Mouse (Mus musculus) embryonic fibroblast, embryonic 13.5 days (primary cell): ENCODE measurements around the gene Abhd14a.

Source experiments
- CTCF ChIP-seq: IDR thresholded peaks from 2 replicates; pipeline ENCODE4 v1.5.1; 2011; ENCODE audit warnings: mild to moderate bottlenecking, control low read depth, low read length, moderate library complexity, borderline replicate concordance; ENCODE audit not compliant: insufficient read depth
- POLR2A ChIP-seq: IDR thresholded peaks from 2 replicates; pipeline ENCODE4 v1.6.1; 2011; ENCODE audit warnings: low read depth, mild to moderate bottlenecking, control low read depth, low read length, moderate library complexity

DNA sequence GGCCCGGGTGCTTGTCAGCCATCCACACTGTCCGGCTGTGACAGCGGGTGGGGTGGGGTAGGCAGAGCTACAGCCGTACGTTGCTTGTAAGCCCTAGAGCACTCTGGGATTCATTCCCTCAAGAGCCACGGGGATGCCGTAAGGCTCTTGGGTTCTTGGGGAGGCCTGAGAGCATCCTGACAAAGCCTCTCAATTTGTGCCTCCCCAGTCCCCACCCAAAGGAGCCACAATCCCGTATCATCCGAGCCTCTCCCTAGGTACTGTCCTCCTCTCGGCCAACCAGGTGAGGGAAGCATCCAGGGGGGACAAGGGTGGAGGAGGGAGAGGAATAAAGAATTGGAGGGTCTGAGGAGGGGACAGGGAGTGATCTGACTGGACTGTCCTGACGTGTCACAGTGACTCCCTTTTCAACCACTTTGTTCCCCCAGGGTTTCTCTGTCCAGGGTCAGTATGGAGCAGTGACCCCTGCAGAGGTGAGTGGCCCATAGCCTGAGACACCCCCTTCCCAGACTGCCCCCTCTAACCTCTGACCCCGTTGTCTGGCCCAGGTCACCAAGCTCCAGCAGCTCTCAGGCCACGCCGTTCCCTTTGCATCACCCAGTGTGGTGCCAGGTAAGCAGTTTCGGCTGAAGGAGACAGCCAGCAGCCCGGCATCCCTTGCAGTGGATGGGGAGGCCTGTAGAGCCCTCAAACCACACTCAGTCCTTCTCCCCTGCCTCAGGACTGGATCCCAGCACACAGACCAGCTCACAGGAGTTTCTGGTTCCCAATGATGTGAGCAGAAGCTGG, 14.4 kb upstream of the Abhd14a start:
- no peak for TF ChIP-seq POLR2A
- no peak for TF ChIP-seq CTCF
